Mouse (Mus musculus): ENCODE data around the gene Serpinb2.

The Serpinb2 gene

GRCm38 (mm10) chr1:107511252-107511651 lies at the start of gene Serpinb2:
Gene Serpinb2 (plus strand): TSS chr1:107511423.
- in situ Hi-C loops (cut with MboI; ENCODE audit: low pct_unique_long_range_greater_than_20kb in 1 of 2, low sequenced_read_pairs in 2 of 2, unreplicated experiment in 1 of 2): no loop called here

GRCm38 (mm10) chr1:107479909-107480308 lies 31.3 kb upstream of the Serpinb2 start:
- in situ Hi-C loops (cut with MboI; ENCODE audit: low pct_unique_long_range_greater_than_20kb in 1 of 2, low sequenced_read_pairs in 2 of 2, unreplicated experiment in 1 of 2): loop anchor here in 1 of 2 experiments (25.0 kb wide), 2 partner anchors 243 to 468 kb away; no protein-coding TSS in a partner anchor

- in situ Hi-C loops (cut with MboI; ENCODE audit: low pct_unique_long_range_greater_than_20kb in 1 of 2, low sequenced_read_pairs in 2 of 2, unreplicated experiment in 1 of 2): loop anchor here in 1 of 2 experiments (25.0 kb wide), 2 partner anchors 244 to 469 kb away; no protein-coding TSS in a partner anchor
These were observed 29.8 kb upstream of the Serpinb2 start for GRCm38 (mm10) chr1:107481452-107481851.

GRCm38 (mm10) chr1:107489577-107489976 lies 21.6 kb upstream of the Serpinb2 start:
- in situ Hi-C loops (cut with MboI; ENCODE audit: low pct_unique_long_range_greater_than_20kb in 1 of 2, low sequenced_read_pairs in 2 of 2, unreplicated experiment in 1 of 2): loop anchor here in 1 of 2 experiments (25.0 kb wide), 2 partner anchors 252 to 477 kb away; no protein-coding TSS in a partner anchor

GRCm38 (mm10) chr1:107496789-107497188 lies 14.4 kb upstream of the Serpinb2 start:
- in situ Hi-C loops (cut with MboI; ENCODE audit: low pct_unique_long_range_greater_than_20kb in 1 of 2, low sequenced_read_pairs in 2 of 2, unreplicated experiment in 1 of 2): loop anchor here in 1 of 2 experiments (25.0 kb wide), 2 partner anchors 259 to 484 kb away; no protein-coding TSS in a partner anchor

- in situ Hi-C loops (cut with MboI; ENCODE audit: low pct_unique_long_range_greater_than_20kb in 1 of 2, low sequenced_read_pairs in 2 of 2, unreplicated experiment in 1 of 2): no loop called here
These were observed 9.2 kb upstream of the Serpinb2 start for GRCm38 (mm10) chr1:107502025-107502424.

DNA sequence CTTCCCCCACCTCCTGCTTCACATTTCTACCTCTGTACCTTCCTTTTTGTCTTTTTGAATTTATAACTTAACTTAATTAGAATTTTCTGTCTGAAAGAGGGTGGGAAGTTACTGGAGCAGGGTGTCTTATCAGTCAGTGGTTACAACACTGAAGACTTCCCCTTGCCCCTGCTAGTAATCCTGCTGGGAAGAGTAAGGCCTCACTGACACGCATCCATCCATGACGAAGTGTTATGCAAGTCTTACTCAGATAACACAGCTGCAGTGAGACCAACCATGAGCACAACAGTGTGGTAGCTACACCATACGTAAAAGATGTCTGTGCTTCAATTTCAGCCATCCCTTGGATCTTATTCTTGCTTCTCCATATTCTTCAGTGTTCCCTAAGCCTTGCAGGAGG lies 7.9 kb upstream of the Serpinb2 start:
- in situ Hi-C loops (cut with MboI; ENCODE audit: low pct_unique_long_range_greater_than_20kb in 1 of 2, low sequenced_read_pairs in 2 of 2, unreplicated experiment in 1 of 2): no loop called here

GRCm38 (mm10) chr1:107505898-107506562 lies 5.2 kb upstream of the Serpinb2 start:
- in situ Hi-C loops (cut with MboI; ENCODE audit: low pct_unique_long_range_greater_than_20kb in 1 of 2, low sequenced_read_pairs in 2 of 2, unreplicated experiment in 1 of 2): no loop called here

- in situ Hi-C loops (cut with MboI; ENCODE audit: low pct_unique_long_range_greater_than_20kb in 1 of 2, low sequenced_read_pairs in 2 of 2, unreplicated experiment in 1 of 2): no loop called here
These were observed 1.2 kb downstream of the Serpinb2 start for GRCm38 (mm10) chr1:107512194-107513138.

DNA sequence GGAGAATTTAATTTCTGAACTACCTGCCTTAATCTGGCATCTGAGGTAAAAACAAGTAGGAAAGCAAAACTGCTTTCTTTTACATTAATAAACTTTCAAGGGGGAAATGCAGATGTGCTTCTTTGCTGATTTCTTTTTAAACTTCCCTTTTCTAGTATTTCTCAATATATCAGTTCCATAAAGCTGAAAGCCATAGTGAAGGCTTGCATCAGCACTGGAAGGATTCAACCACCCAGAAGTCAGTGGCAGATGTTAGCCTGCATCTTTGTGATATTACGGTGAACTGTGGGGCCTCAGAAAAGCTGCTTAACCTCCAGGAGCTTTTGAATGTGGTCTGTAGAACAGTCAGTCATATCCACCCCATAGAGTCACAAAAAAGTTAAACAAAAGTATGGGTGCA lies 2.3 kb downstream of the Serpinb2 start:
- in situ Hi-C loops (cut with MboI; ENCODE audit: low pct_unique_long_range_greater_than_20kb in 1 of 2, low sequenced_read_pairs in 2 of 2, unreplicated experiment in 1 of 2): no loop called here

- in situ Hi-C loops (cut with MboI; ENCODE audit: low pct_unique_long_range_greater_than_20kb in 1 of 2, low sequenced_read_pairs in 2 of 2, unreplicated experiment in 1 of 2): no loop called here
These were observed 4.7 kb downstream of the Serpinb2 start for GRCm38 (mm10) chr1:107515839-107516498.

DNA sequence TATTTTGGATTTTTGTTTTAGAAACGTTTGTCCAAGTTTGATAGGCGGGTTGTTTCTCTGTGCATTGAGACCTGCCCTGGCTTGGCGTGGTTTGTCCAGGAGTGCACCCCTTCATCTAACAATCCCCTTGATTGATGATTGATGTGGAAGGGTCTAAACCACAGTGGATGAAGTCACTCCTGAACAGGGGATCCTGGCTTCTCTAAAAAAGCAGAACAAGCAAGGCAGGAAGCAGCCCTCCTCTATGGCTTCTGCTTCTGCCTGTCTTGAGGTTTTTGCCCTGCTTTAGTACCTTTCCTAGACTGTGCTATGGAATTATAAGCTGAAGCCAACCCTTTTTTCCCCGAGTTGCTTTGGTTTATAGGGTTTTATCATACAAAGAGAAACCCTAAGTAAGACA lies 14.4 kb downstream of the Serpinb2 start:
- in situ Hi-C loops (cut with MboI; ENCODE audit: low pct_unique_long_range_greater_than_20kb in 1 of 2, low sequenced_read_pairs in 2 of 2, unreplicated experiment in 1 of 2): no loop called here

GRCm38 (mm10) chr1:107528325-107529078 lies 17.3 kb downstream of the Serpinb2 start:
- in situ Hi-C loops (cut with MboI; ENCODE audit: low pct_unique_long_range_greater_than_20kb in 1 of 2, low sequenced_read_pairs in 2 of 2, unreplicated experiment in 1 of 2): no loop called here

- in situ Hi-C loops (cut with MboI; ENCODE audit: low pct_unique_long_range_greater_than_20kb in 1 of 2, low sequenced_read_pairs in 2 of 2, unreplicated experiment in 1 of 2): no loop called here
These were observed 18.3 kb downstream of the Serpinb2 start for GRCm38 (mm10) chr1:107529365-107530052.

GRCm38 (mm10) chr1:107533736-107534135 lies 22.5 kb downstream of the Serpinb2 start:
- in situ Hi-C loops (cut with MboI; ENCODE audit: low pct_unique_long_range_greater_than_20kb in 1 of 2, low sequenced_read_pairs in 2 of 2, unreplicated experiment in 1 of 2): no loop called here

- in situ Hi-C loops (cut with MboI; ENCODE audit: low pct_unique_long_range_greater_than_20kb in 1 of 2, low sequenced_read_pairs in 2 of 2, unreplicated experiment in 1 of 2): no loop called here
These were observed 26.2 kb downstream of the Serpinb2 start for GRCm38 (mm10) chr1:107537435-107537834.

GRCm38 (mm10) chr1:107559494-107559893 lies 48.3 kb downstream of the Serpinb2 start:
- in situ Hi-C loops (cut with MboI; ENCODE audit: low pct_unique_long_range_greater_than_20kb in 1 of 2, low sequenced_read_pairs in 2 of 2, unreplicated experiment in 1 of 2): no loop called here

GRCm38 (mm10) chr1:107562110-107562509 lies 50.9 kb downstream of the Serpinb2 start:
- in situ Hi-C loops (cut with MboI; ENCODE audit: low pct_unique_long_range_greater_than_20kb in 1 of 2, low sequenced_read_pairs in 2 of 2, unreplicated experiment in 1 of 2): no loop called here
